Mouse (Mus musculus) liver, adult 2 months (tissue): ENCODE results near the gene Fam19a1. TPM values are rescaled to one million over a fixed set of nuclear protein-coding genes. Genes with fewer than 3 reads are reported as not detected.

Experiments
- DNase-seq: peaks from one replicate; pipeline ENCODE4 v3.0.0-alpha.2; 2011; ENCODE audit warnings: low read depth, low spot score; ENCODE audit errors: extremely low read depth
- H3K27ac ChIP-seq: fragments of 200-500 bp; replicated peaks from 2 replicates; pipeline ENCODE4 v1.5.1; 2012; ENCODE audit warnings: low read depth, mild to moderate bottlenecking, control low read depth, inconsistent platforms, low read length; ENCODE audit not compliant: insufficient read depth
- H3K27me3 ChIP-seq: fragments of 200-500 bp; 2 replicates; pipeline ENCODE4 v1.6.1; 2012; ENCODE audit warnings: mild to moderate bottlenecking, moderate library complexity, low read length, inconsistent platforms; ENCODE audit not compliant: control insufficient read depth, insufficient read depth
- H3K36me3 ChIP-seq: fragments of 200-500 bp; 2 replicates; pipeline ENCODE4 v1.6.1; 2012; ENCODE audit warnings: low read length, inconsistent platforms; ENCODE audit not compliant: control insufficient read depth, insufficient read depth
- H3K4me1 ChIP-seq: fragments of 200-500 bp; 2 replicates; pipeline ENCODE4 v1.6.1; 2011; ENCODE audit warnings: low read length; ENCODE audit not compliant: control insufficient read depth, insufficient read depth
- H3K4me3 ChIP-seq: fragments of 200-500 bp; 2 replicates; pipeline ENCODE4 v1.5.1; 2011; ENCODE audit warnings: low read depth, mild to moderate bottlenecking, control low read depth, low read length, moderate library complexity; ENCODE audit not compliant: insufficient read depth
- H3K79me2 ChIP-seq: fragments of 200-500 bp; 2 replicates; pipeline ENCODE4 v1.6.1; 2012; ENCODE audit warnings: inconsistent platforms, mild to moderate bottlenecking, low read length, moderate library complexity; ENCODE audit not compliant: control insufficient read depth, insufficient read depth
- H3K9ac ChIP-seq: fragments of 200-500 bp; 2 replicates; pipeline ENCODE4 v1.6.1; 2012; ENCODE audit warnings: low read depth, mild to moderate bottlenecking, control low read depth, inconsistent platforms, low read length
- CTCF ChIP-seq: fragments of 200-500 bp; IDR thresholded peaks from 2 replicates; pipeline ENCODE4 v1.5.1; 2011; ENCODE audit warnings: low read depth, low read length, control low read depth
- POLR2A ChIP-seq: fragments of 200-500 bp; IDR thresholded peaks from 2 replicates; pipeline ENCODE4 v1.6.1; 2011; ENCODE audit warnings: low read length, control low read depth; ENCODE audit not compliant: insufficient read depth; ENCODE audit errors: extremely low read depth
- WGBS: fragments of 180-500 bp; shearing (Covaris S2); methylation state at CpG from one replicate; pipeline ENCODE4 v1.1.7; 2018; 5-methylcytosine and 5-hydroxymethylcytosine counted together
- polyA plus RNA-seq: library from polyadenylated mRNA; depleted of rRNA; stranded (reverse); fragments of >200 nt; gene quantifications from 2 replicates; pipeline ENCODE4 v1.2.3, GENCODE M21; 2012
- total RNA-seq: library from RNA; depleted of rRNA; stranded (reverse); fragments of >200 nt; gene quantifications from 2 replicates; pipeline ENCODE4 v1.2.3, GENCODE M21; 2014

Fam19a1 gene
- total and polyA plus RNA-seq, 2 experiments: 0.09 TPM; not detected in 1

- no peak overlapping the region for H3K9ac ChIP-seq
- H3K4me3 ChIP-seq: no peak overlapping the region
- no peaks in the 10 kb centered on the region for H3K27me3 ChIP-seq
- H3K4me1 ChIP-seq: no peaks in the 10 kb centered on the region
- H3K79me2 ChIP-seq: no peaks in the 10 kb centered on the region
- TF ChIP-seq POLR2A: no peak
- no peak for TF ChIP-seq CTCF
- no peak for DNase-seq
- no peak overlapping the region for H3K27ac ChIP-seq
- 46% methylated on average over 2 of the region's 2 CpGs for WGBS
- no peaks in the 10 kb centered on the region for H3K36me3 ChIP-seq
Observed at GRCm38 (mm10) chr6:96439419-96439818, 326.5 kb downstream of the Fam19a1 start.

GRCm38 (mm10) chr6:96441971-96442370, 329.0 kb downstream of the Fam19a1 start:
- TF ChIP-seq CTCF (no peak), POLR2A (no peak)
- Histone ChIP-seq H3K4me3 (no peak overlapping the region), H3K36me3 (no peaks in the 10 kb centered on the region), H3K4me1 (no peaks in the 10 kb centered on the region), H3K9ac (no peak overlapping the region), H3K27ac (no peak overlapping the region), H3K27me3 (no peaks in the 10 kb centered on the region), H3K79me2 (no peaks in the 10 kb centered on the region)
- DNase-seq: no peak
- WGBS: 76% methylated on average over 3 of the region's 3 CpGs

DNA sequence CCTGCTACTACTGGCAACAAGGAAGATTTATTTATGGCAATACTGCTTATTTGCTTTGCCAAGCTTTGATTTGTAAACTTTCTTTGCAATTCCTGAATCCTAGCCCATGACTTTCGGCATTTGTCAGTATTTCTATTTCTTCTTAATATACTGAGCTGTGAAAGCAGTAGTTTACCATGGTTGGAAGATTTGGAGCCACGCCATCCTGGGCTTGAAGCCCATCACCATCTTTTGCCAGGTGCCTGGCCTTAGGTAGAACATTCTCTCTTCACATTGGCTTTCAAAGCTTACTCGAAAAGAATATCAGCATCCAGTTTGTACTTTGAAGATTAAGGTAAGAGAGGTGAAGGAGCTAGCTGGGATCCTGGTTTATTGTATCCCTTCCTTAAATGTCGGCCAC, 334.5 kb downstream of the Fam19a1 start:
- no peak for DNase-seq
- no peaks in the 10 kb centered on the region for H3K27me3 ChIP-seq
- H3K9ac ChIP-seq: no peak overlapping the region
- TF ChIP-seq CTCF: no peak
- TF ChIP-seq POLR2A: no peak
- WGBS: 81% methylated on average over 4 of the region's 4 CpGs
- H3K27ac ChIP-seq: no peak overlapping the region
- H3K4me1 ChIP-seq: no peaks in the 10 kb centered on the region
- no peak overlapping the region for H3K4me3 ChIP-seq
- no peaks in the 10 kb centered on the region for H3K36me3 ChIP-seq
- H3K79me2 ChIP-seq: no peaks in the 10 kb centered on the region

DNA sequence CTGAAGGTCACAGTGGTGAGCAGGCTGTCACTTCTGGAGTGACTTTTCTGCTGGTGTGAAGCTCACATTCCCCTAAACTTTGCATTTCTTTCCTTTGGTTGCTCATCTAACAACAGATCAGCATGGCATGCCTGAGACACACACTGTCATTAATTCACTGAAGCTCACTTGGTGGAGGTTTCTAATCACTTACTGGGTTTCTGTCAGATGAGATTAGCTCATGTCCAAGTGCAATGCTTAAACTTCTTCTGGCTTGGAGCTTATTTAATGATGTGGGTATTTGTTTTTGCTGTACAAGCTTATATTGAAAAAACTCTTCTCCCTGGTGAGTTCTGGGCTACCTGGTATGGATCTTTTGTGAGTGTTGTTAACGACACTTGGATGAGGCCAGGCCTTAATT, 343.3 kb downstream of the Fam19a1 start:
- H3K79me2 ChIP-seq: no peaks in the 10 kb centered on the region
- H3K4me1 ChIP-seq: no peaks in the 10 kb centered on the region
- no peaks in the 10 kb centered on the region for H3K36me3 ChIP-seq
- no peaks in the 10 kb centered on the region for H3K27me3 ChIP-seq
- no peak for DNase-seq
- no peak overlapping the region for H3K4me3 ChIP-seq
- TF ChIP-seq CTCF (no peak), POLR2A (no peak)
- no peak overlapping the region for H3K9ac ChIP-seq
- 81% methylated on average over 1 of the region's 1 CpGs for WGBS
- H3K27ac ChIP-seq: no peak overlapping the region

DNA sequence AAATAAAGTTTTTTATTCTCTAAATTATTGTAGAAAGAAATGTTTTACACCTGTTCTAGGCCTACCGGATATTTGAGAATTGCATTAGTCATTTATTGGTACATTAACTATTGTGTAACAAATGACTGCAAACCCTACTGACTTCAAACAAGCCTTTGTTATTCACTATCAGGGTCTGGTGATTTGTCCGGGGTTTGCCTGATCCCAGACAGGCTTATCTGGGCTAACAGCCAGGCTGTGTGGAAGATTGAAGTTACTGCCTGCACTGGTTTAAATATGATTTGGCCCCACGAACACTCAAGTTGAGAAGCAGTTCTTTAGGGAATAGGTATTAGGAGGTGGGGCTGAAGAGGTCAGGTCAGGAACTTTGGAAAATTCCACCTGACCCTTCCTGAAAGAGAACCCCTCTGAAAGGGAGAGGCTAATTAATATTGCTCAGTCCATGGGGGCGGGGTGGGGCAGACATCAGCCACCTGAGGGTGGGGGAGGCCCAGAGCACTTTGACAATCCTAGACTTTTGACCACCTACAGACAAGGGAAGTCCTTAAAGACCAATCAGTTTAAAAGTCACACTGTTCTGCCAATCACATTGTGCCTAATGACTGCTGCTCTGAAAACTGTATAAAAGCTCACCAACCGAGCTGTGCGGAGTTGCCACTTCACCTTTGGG, 344.8 kb downstream of the Fam19a1 start:
- Histone ChIP-seq H3K4me1 (no peaks in the 10 kb centered on the region), H3K4me3 (no peak overlapping the region), H3K79me2 (no peaks in the 10 kb centered on the region), H3K36me3 (no peaks in the 10 kb centered on the region), H3K9ac (no peak overlapping the region), H3K27me3 (no peaks in the 10 kb centered on the region), H3K27ac (no peak overlapping the region)
- no peak for DNase-seq
- no peak for TF ChIP-seq POLR2A
- TF ChIP-seq CTCF: no peak
- WGBS: 62% methylated on average over 6 of the region's 6 CpGs

DNA sequence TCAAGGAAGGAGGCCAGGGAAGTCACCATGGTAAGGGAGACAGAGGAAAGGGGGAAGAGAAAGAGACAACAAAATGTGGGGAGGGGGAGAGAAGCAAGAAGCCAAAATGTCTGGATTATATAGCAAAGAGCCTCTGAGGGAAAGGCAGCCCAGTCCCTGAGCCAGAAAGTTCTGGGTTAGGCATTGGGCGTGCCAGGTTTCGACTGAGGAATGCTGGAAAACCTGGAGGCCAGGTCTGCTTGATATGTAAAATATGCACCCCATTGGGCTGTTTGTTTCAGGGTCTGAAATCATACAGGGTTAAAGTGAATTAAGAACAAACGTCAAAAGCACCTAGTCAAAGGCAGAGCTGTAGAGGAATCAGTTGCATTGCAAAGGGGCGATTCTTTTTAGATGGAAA, 346.1 kb downstream of the Fam19a1 start:
- Histone ChIP-seq H3K36me3 (no peaks in the 10 kb centered on the region), H3K27ac (no peak overlapping the region), H3K4me3 (no peak overlapping the region), H3K27me3 (no peaks in the 10 kb centered on the region), H3K79me2 (no peaks in the 10 kb centered on the region), H3K4me1 (no peaks in the 10 kb centered on the region), H3K9ac (no peak overlapping the region)
- no peak for DNase-seq
- WGBS: 77% methylated on average over 4 of the region's 4 CpGs
- TF ChIP-seq CTCF (no peak), POLR2A (no peak)
